8 mouse cellular contexts compared by ENCODE assay signal in genomic region chr7:35754886-35755168, GRCm38 (mm10). TPM values are rescaled to one million over a fixed set of nuclear protein-coding genes. Genes with fewer than 3 reads are reported as not detected.
DNase-seq lines count a peak whose midpoint lies in the region; ATAC-seq and TF ChIP-seq lines count a peak whose summit lies in the region.

No protein-coding gene starts in this region.

- H3K36me3 ChIP-seq in heart, embryonic 13.5 days = peaks cover 9% of the 10 kb centered on the region
- H3K36me3 ChIP-seq in MEL (ENCODE audit: control insufficient read depth in 1 of 2, insufficient read depth in 2 of 2, low read length in 2 of 2) = peaks cover 0 to 3% of the 10 kb centered on the region in 2 experiments; a peak in 1 of 4 replicates
- H3K36me3 ChIP-seq in heart, postnatal 0 days (replicated peaks; ENCODE audit: control insufficient read depth, insufficient read depth, low read length) = no peaks in the 10 kb centered on the region
- H3K36me3 ChIP-seq in liver, postnatal 0 days (replicated peaks; ENCODE audit: insufficient read depth, low read length) = no peaks in the 10 kb centered on the region

- TF ChIP-seq RAD21 in MEL (IDR thresholded peaks at IDR 0.05; ENCODE audit: low read depth, low read length) = no peak

- H3K27me3 ChIP-seq in heart, embryonic 13.5 days (replicated peaks) = no peaks in the 10 kb centered on the region
- H3K27me3 ChIP-seq in MEL (ENCODE audit: control insufficient read depth in 1 of 2, insufficient read depth in 2 of 2, low read length in 2 of 2) = no peaks in the 10 kb centered on the region
- H3K27me3 ChIP-seq in heart, postnatal 0 days (ENCODE audit: control insufficient read depth, insufficient read depth, low read length) = no peaks in the 10 kb centered on the region
- no peaks in the 10 kb centered on the region for H3K27me3 ChIP-seq in liver, postnatal 0 days (ENCODE audit: insufficient read depth, low read length)

- no peak for ATAC-seq in heart, embryonic 13.5 days (ENCODE audit: extremely low read depth, insufficient number of reproducible peaks, low FRiP score, low TSS enrichment)
- no peak for ATAC-seq in heart, postnatal 0 days (ENCODE audit: insufficient read depth, low read depth)
- ATAC-seq in liver, postnatal 0 days = no peak

- no peak for TF ChIP-seq POLR2A in MEL (IDR thresholded peaks at IDR 0.05; ENCODE audit: control insufficient read depth in 1 of 2, insufficient read depth in 1 of 2, low read depth in 1 of 2, low read length in 2 of 2, poor library complexity in 1 of 2)

- H3K4me1 ChIP-seq in heart, embryonic 13.5 days = peaks cover 13% of the 10 kb centered on the region
- H3K4me1 ChIP-seq in MEL (ENCODE audit: control insufficient read depth in 1 of 2, insufficient read depth in 2 of 2, low read length in 2 of 2) = peaks cover 0 to 6% of the 10 kb centered on the region in 2 experiments; a peak in 2 of 4 replicates
- H3K4me1 ChIP-seq in heart, postnatal 0 days (ENCODE audit: control insufficient read depth, insufficient read depth) = 0 out of 2 replicates have a peak, but pooled peaks cover 9% of the 10 kb centered on the region
- H3K4me1 ChIP-seq in liver, postnatal 0 days (ENCODE audit: insufficient read depth) = peaks cover 17% of the 10 kb centered on the region

- TF ChIP-seq EP300 in MEL (IDR thresholded peaks at IDR 0.05; ENCODE audit: low read depth in 1 of 2, low read length in 2 of 2) = no peak
- no peak for TF ChIP-seq EP300 in heart, postnatal 0 days (IDR thresholded peaks at IDR 0.05; ENCODE audit: low read depth)
- TF ChIP-seq EP300 in liver, postnatal 0 days (IDR thresholded peaks at IDR 0.05; ENCODE audit: low read depth) = no peak

- TF ChIP-seq CTCF in MEL (IDR thresholded peaks at IDR 0.05 in 2 of 3, conservative IDR thresholded peaks at IDR 0.05 in 1 of 3; ENCODE audit: control insufficient read depth in 1 of 3, insufficient read depth in 1 of 3, low read depth in 2 of 3, low read length in 3 of 3, poor library complexity in 1 of 3, severe bottlenecking in 1 of 3) = no peak
- no peak for TF ChIP-seq CTCF in heart, postnatal 0 days (IDR thresholded peaks at IDR 0.05; ENCODE audit: low read depth)
- no peak for TF ChIP-seq CTCF in liver, postnatal 0 days (IDR thresholded peaks at IDR 0.05; ENCODE audit: low read depth)

- peak overlapping the region; percentile 100 for H3K4me2 ChIP-seq in heart, embryonic 13.5 days
- peak overlapping the region; percentile 100 for H3K4me2 ChIP-seq in heart, postnatal 0 days (ENCODE audit: low read depth, low read length)
- peak overlapping the region; percentile 100 for H3K4me2 ChIP-seq in liver, postnatal 0 days (ENCODE audit: low read depth, low read length)

- 0 out of 2 replicates have a peak, but pooled peaks cover 1% of the 10 kb centered on the region for H3K9me3 ChIP-seq in heart, embryonic 13.5 days
- H3K9me3 ChIP-seq in MEL (replicated peaks; ENCODE audit: insufficient read depth, low read length) = no peaks in the 10 kb centered on the region
- H3K9me3 ChIP-seq in heart, postnatal 0 days (replicated peaks; ENCODE audit: control insufficient read depth, low read length) = no peaks in the 10 kb centered on the region
- no peaks in the 10 kb centered on the region for H3K9me3 ChIP-seq in liver, postnatal 0 days (ENCODE audit: low read length)

- 70% methylated on average over 4 of the region's 4 CpGs for WGBS in heart, embryonic 13.5 days
- 70% methylated on average over 4 of the region's 4 CpGs for WGBS in heart, postnatal 0 days
- 69% methylated on average over 4 of the region's 4 CpGs for WGBS in liver, postnatal 0 days (ENCODE audit: insufficient replicate concordance)

- peaks cover 2% of the 10 kb centered on the region; the same call in 1 of the 2 replicates for H3K79me2 ChIP-seq in MEL (ENCODE audit: control insufficient read depth, insufficient read depth, low read length, poor library complexity)

- peak overlapping the region; percentile 94 for H3K4me3 ChIP-seq in heart, embryonic 13.5 days
- peak overlapping the region; percentile 40 to 56 for H3K4me3 ChIP-seq in MEL (ENCODE audit: control insufficient read depth in 1 of 2, insufficient read depth in 1 of 2, low read depth in 2 of 2, low read length in 2 of 2)
- H3K4me3 ChIP-seq in heart, postnatal 0 days (ENCODE audit: low read depth, low read length) = peak overlapping the region; percentile 82
- H3K4me3 ChIP-seq in liver, postnatal 0 days (ENCODE audit: low read depth, low read length) = peak overlapping the region; percentile 83

- peak overlapping the region; percentile 59 for H3K27ac ChIP-seq in heart, embryonic 13.5 days (replicated peaks)
- H3K27ac ChIP-seq in MEL (ENCODE audit: control insufficient read depth, low read depth, low read length) = peak overlapping the region; percentile 60; the same call in 1 of the 2 replicates
- no peak overlapping the region for H3K27ac ChIP-seq in heart, postnatal 0 days (ENCODE audit: low read depth)
- H3K27ac ChIP-seq in liver, postnatal 0 days (ENCODE audit: low read depth) = peak overlapping the region; percentile 80

- no peak for DNase-seq in heart, adult 8-10 months (ENCODE audit: low spot score)
- DNase-seq in MEL (ENCODE audit: low read depth, low spot score) = no peak
- no peak for DNase-seq in heart, postnatal 0 days (ENCODE audit: low spot score)
- no peak for DNase-seq in liver, postnatal 0 days
- DNase-seq in right cerebral cortex, postnatal 10 days (ENCODE audit: low spot score in 2 of 2) = no peak
- DNase-seq in embryo, embryonic 10.5 days (ENCODE audit: low spot score) = no peak
- DNase-seq in urinary bladder, postnatal 25 days (ENCODE audit: low spot score) = no peak

- H3K9ac ChIP-seq in heart, embryonic 13.5 days = peak overlapping the region; percentile 86
- peak overlapping the region; percentile 71 for H3K9ac ChIP-seq in MEL (ENCODE audit: control insufficient read depth, low read depth, low read length, poor library complexity, severe bottlenecking)
- H3K9ac ChIP-seq in heart, postnatal 0 days (replicated peaks; ENCODE audit: low read depth, low read length) = no peak overlapping the region
- H3K9ac ChIP-seq in liver, postnatal 0 days (replicated peaks) = peak overlapping the region; percentile 80

TF ChIP-seq in MEL, 35 proteins besides CTCF, POLR2A, EP300 and RAD21:
- TF ChIP-seq KAT2A (conservative IDR thresholded peaks at IDR 0.05; ENCODE audit: low read depth, low read length) (no peak), MXI1 (IDR thresholded peaks at IDR 0.05; ENCODE audit: low read depth, low read length) (no peak), MAZ (IDR thresholded peaks at IDR 0.05; ENCODE audit: low read depth, low read length) (no peak), TAL1 (IDR thresholded peaks at IDR 0.05; ENCODE audit: low read length) (no peak), JUND (IDR thresholded peaks at IDR 0.05; ENCODE audit: low read depth, low read length) (no peak), TCF12 (IDR thresholded peaks at IDR 0.05; ENCODE audit: low read depth, low read length) (no peak), ZC3H11A (IDR thresholded peaks at IDR 0.05; ENCODE audit: low read depth, low read length) (no peak), UBTF (IDR thresholded peaks at IDR 0.05; ENCODE audit: borderline replicate concordance, insufficient read depth, low read depth, low read length) (no peak), BHLHE40 (IDR thresholded peaks at IDR 0.05; ENCODE audit: borderline replicate concordance, low read depth, low read length) (no peak), MYB (IDR thresholded peaks at IDR 0.05; ENCODE audit: low read depth, low read length) (no peak), GATA1 (IDR thresholded peaks at IDR 0.05; ENCODE audit: low read depth, low read length) (no peak), MYC (IDR thresholded peaks at IDR 0.05; ENCODE audit: low read depth, low read length) (no peak), NELFE (IDR thresholded peaks at IDR 0.05; ENCODE audit: low read depth, low read length) (no peak), ZNF384 (IDR thresholded peaks at IDR 0.05; ENCODE audit: low read depth, low read length) (no peak), MAFK (IDR thresholded peaks at IDR 0.05; ENCODE audit: borderline replicate concordance, low read depth, low read length) (no peak), POLR2AphosphoS5 (IDR thresholded peaks at IDR 0.05; ENCODE audit: borderline replicate concordance, low read depth, low read length) (no peak)
TF ChIP-seq in MEL: peak in this region for 0.

RNA-seq across cellular contexts. Expression of gene Dpy19l3, which starts 0.6 kb away (rescaled TPM):
- polyA plus RNA-seq in heart, embryonic 13.5 days (2015; fragmentation: Nextera tagmentation; extraction: Ambion mirVana) = 11.2 and 14.3 TPM in 2 replicates
- 1 to 10 TPM; 2.7 to 3.5 (median 2.9) TPM for total RNA-seq in heart, adult 8-10 months (2022)
- 5.6 and 7.4 TPM in 2 replicates for total RNA-seq in MEL (2012; rRNA removed)
- 1 to 10 TPM in 1 of 2 experiments, not detected in 1; 9.9 TPM for polyA plus RNA-seq in MEL (2012; ENCODE audit: insufficient read depth in 1 of 2, insufficient read length in 2 of 2, low read depth in 1 of 2, low replicate concordance in 2 of 2, missing spikeins in 1 of 2)
- 1.1 and 3.4 TPM in 2 replicates for total RNA-seq in heart, postnatal 0 days (2014; rRNA removed; ENCODE audit: low replicate concordance)
- 4.9 and 5.4 TPM in 2 replicates for polyA plus RNA-seq in heart, postnatal 0 days (2015; fragmentation: Nextera tagmentation; extraction: Ambion mirVana)
- 6.0 and 8.1 TPM in 2 replicates for polyA plus RNA-seq in liver, postnatal 0 days (2015; fragmentation: Nextera tagmentation; extraction: Ambion mirVana)

RNA-seq across cellular contexts. Expression of gene Zfp507, which starts 48.0 kb away (rescaled TPM):
- 9.9 and 13.4 TPM in 2 replicates for polyA plus RNA-seq in heart, embryonic 13.5 days (2015; fragmentation: Nextera tagmentation; extraction: Ambion mirVana)
- total RNA-seq in heart, adult 8-10 months (2022) = 10 to 100 TPM; 10.2 to 14.1 (median 13.5) TPM
- total RNA-seq in MEL (2012; rRNA removed) = 16.0 and 16.4 TPM in 2 replicates
- 10 to 100 TPM; 17.7 to 67.2 TPM for polyA plus RNA-seq in MEL (2012; ENCODE audit: insufficient read depth in 1 of 2, insufficient read length in 2 of 2, low read depth in 1 of 2, low replicate concordance in 2 of 2, missing spikeins in 1 of 2)
- total RNA-seq in heart, postnatal 0 days (2014; rRNA removed; ENCODE audit: low replicate concordance) = 8.4 and 10.9 TPM in 2 replicates
- 5.2 and 5.9 TPM in 2 replicates for polyA plus RNA-seq in heart, postnatal 0 days (2015; fragmentation: Nextera tagmentation; extraction: Ambion mirVana)
- polyA plus RNA-seq in liver, postnatal 0 days (2015; fragmentation: Nextera tagmentation; extraction: Ambion mirVana) = 3.2 and 3.8 TPM in 2 replicates
